Mouse (Mus musculus): ENCODE measurements around the gene Aff1. TPM values are rescaled to one million over a fixed set of nuclear protein-coding genes. Genes with fewer than 3 reads are reported as not detected.
A peak's percentile ranks its signal among the peaks of the same experiment; 100 is the strongest.

The Aff1 gene
- total RNA-seq, 2 experiments from 2014 or later: 28.4 to 30.5 TPM

- DNase-seq (ENCODE audit: low spot score in 2 of 2): no peak
These were observed 412 bp downstream of the Aff1 start for GRCm38 (mm10) chr5:103692531-103693040.

- peak in 1 of 2 experiments; percentile 16 for DNase-seq (ENCODE audit: low spot score in 2 of 2)
These were observed 967 bp downstream of the Aff1 start for GRCm38 (mm10) chr5:103693041-103693641.

GRCm38 (mm10) chr5:103694094-103694493 lies 1.9 kb downstream of the Aff1 start:
- no peak for DNase-seq (ENCODE audit: low spot score in 2 of 2)

- DNase-seq (ENCODE audit: low spot score in 2 of 2): no peak
These were observed 5.8 kb downstream of the Aff1 start for GRCm38 (mm10) chr5:103697875-103698491.

GRCm38 (mm10) chr5:103698577-103698976 lies 6.4 kb downstream of the Aff1 start:
- DNase-seq (ENCODE audit: low spot score in 2 of 2): no peak

GRCm38 (mm10) chr5:103699537-103699936 lies 7.4 kb downstream of the Aff1 start:
- DNase-seq (ENCODE audit: low spot score in 2 of 2): no peak

GRCm38 (mm10) chr5:103700661-103701060 lies 8.5 kb downstream of the Aff1 start:
- no peak for DNase-seq (ENCODE audit: low spot score in 2 of 2)

- no peak for DNase-seq (ENCODE audit: low spot score in 2 of 2)
These were observed 9.3 kb downstream of the Aff1 start for GRCm38 (mm10) chr5:103701466-103701865.

- no peak for DNase-seq (ENCODE audit: low spot score in 2 of 2)
These were observed 10.4 kb downstream of the Aff1 start for GRCm38 (mm10) chr5:103702527-103702926.

- no peak for DNase-seq (ENCODE audit: low spot score in 2 of 2)
These were observed 13.2 kb downstream of the Aff1 start for GRCm38 (mm10) chr5:103705331-103705730.

GRCm38 (mm10) chr5:103705874-103706273 lies 13.7 kb downstream of the Aff1 start:
- DNase-seq (ENCODE audit: low spot score in 2 of 2): no peak

GRCm38 (mm10) chr5:103709044-103709443 lies 16.9 kb downstream of the Aff1 start:
- no peak for DNase-seq (ENCODE audit: low spot score in 2 of 2)

GRCm38 (mm10) chr5:103711886-103712285 lies 19.7 kb downstream of the Aff1 start:
- no peak for DNase-seq (ENCODE audit: low spot score in 2 of 2)

- no peak for DNase-seq (ENCODE audit: low spot score in 2 of 2)
These were observed 21.2 kb downstream of the Aff1 start for GRCm38 (mm10) chr5:103713422-103713821.

GRCm38 (mm10) chr5:103714943-103715342 lies 22.8 kb downstream of the Aff1 start:
- no peak for DNase-seq (ENCODE audit: low spot score in 2 of 2)

- no peak for DNase-seq (ENCODE audit: low spot score in 2 of 2)
These were observed 24.7 kb downstream of the Aff1 start for GRCm38 (mm10) chr5:103716824-103717342.

- DNase-seq (ENCODE audit: low spot score in 2 of 2): no peak
These were observed 27.0 kb downstream of the Aff1 start for GRCm38 (mm10) chr5:103719131-103719530.

- DNase-seq (ENCODE audit: low spot score in 2 of 2): no peak
These were observed 27.7 kb downstream of the Aff1 start for GRCm38 (mm10) chr5:103719851-103720250.

GRCm38 (mm10) chr5:103720967-103721366 lies 28.8 kb downstream of the Aff1 start:
- DNase-seq (ENCODE audit: low spot score in 2 of 2): no peak

GRCm38 (mm10) chr5:103721490-103721889 lies 29.3 kb downstream of the Aff1 start:
- DNase-seq (ENCODE audit: low spot score in 2 of 2): no peak

GRCm38 (mm10) chr5:103722721-103723120 lies 30.5 kb downstream of the Aff1 start:
- no peak for DNase-seq (ENCODE audit: low spot score in 2 of 2)

GRCm38 (mm10) chr5:103724384-103724783 lies 32.2 kb downstream of the Aff1 start:
- DNase-seq (ENCODE audit: low spot score in 2 of 2): no peak

- DNase-seq (ENCODE audit: low spot score in 2 of 2): no peak
These were observed 32.6 kb downstream of the Aff1 start for GRCm38 (mm10) chr5:103724823-103725222.

Measured in gastrocnemius, postnatal 4 days (tissue).